Mouse (Mus musculus): Measurements from ENCODE around the gene Arl4c. TPM values are rescaled to one million over a fixed set of nuclear protein-coding genes. Genes with fewer than 3 reads are reported as not detected.

The Arl4c gene
- polyA plus RNA-seq, 1 experiment from 2014 or later: 12.1 TPM

GRCm38 (mm10) chr1:88708191-88708590, 6.2 kb upstream of the Arl4c start:
- no peak overlapping the region for H3K4me2 ChIP-seq
- no peak overlapping the region for H3K9ac ChIP-seq (ENCODE audit: low read length)
- no peak overlapping the region for H3K4me3 ChIP-seq (ENCODE audit: low read depth, low read length)
- H3K27me3 ChIP-seq (ENCODE audit: control insufficient read depth, insufficient read depth, low read length): peaks cover 2% of the 10 kb centered on the region
- no peaks in the 10 kb centered on the region for H3K36me3 ChIP-seq (ENCODE audit: control insufficient read depth, insufficient read depth, low read length)
- H3K9me3 ChIP-seq (ENCODE audit: control insufficient read depth, low read length): no peaks in the 10 kb centered on the region
- ATAC-seq (ENCODE audit: low FRiP score) (no peak), DNase-seq (ENCODE audit: low spot score, missing footprints) (no peak)
- H3K27ac ChIP-seq (ENCODE audit: low read depth, low read length): no peak overlapping the region
- WGBS: 85% methylated on average over 3 of the region's 3 CpGs
- H3K4me1 ChIP-seq (ENCODE audit: control insufficient read depth, insufficient read depth, low read length): peaks cover 3% of the 10 kb centered on the region; the same call in 1 of the 2 replicates

GRCm38 (mm10) chr1:88707536-88707935, 5.5 kb upstream of the Arl4c start:
- DNase-seq (ENCODE audit: low spot score, missing footprints): no peak
- no peak overlapping the region for H3K4me2 ChIP-seq
- no peaks in the 10 kb centered on the region for H3K36me3 ChIP-seq (ENCODE audit: control insufficient read depth, insufficient read depth, low read length)
- no peak overlapping the region for H3K4me3 ChIP-seq (ENCODE audit: low read depth, low read length)
- WGBS: 31% methylated on average over 6 of the region's 6 CpGs
- no peak for ATAC-seq (ENCODE audit: low FRiP score)
- H3K27ac ChIP-seq (ENCODE audit: low read depth, low read length): no peak overlapping the region
- no peak overlapping the region for H3K9ac ChIP-seq (ENCODE audit: low read length)
- no peaks in the 10 kb centered on the region for H3K9me3 ChIP-seq (ENCODE audit: control insufficient read depth, low read length)
- peaks cover 2% of the 10 kb centered on the region for H3K27me3 ChIP-seq (ENCODE audit: control insufficient read depth, insufficient read depth, low read length)
- H3K4me1 ChIP-seq (ENCODE audit: control insufficient read depth, insufficient read depth, low read length): peaks cover 3% of the 10 kb centered on the region; the same call in 1 of the 2 replicates

- ATAC-seq (ENCODE audit: low FRiP score): peak; percentile 66
- no peak overlapping the region for H3K27ac ChIP-seq (ENCODE audit: low read depth, low read length)
- H3K36me3 ChIP-seq (ENCODE audit: control insufficient read depth, insufficient read depth, low read length): no peaks in the 10 kb centered on the region
- H3K9ac ChIP-seq (ENCODE audit: low read length): no peak overlapping the region
- no peak overlapping the region; the same call in 1 of the 2 replicates for H3K4me2 ChIP-seq
- WGBS: 1% methylated on average over 15 of the region's 15 CpGs
- H3K27me3 ChIP-seq (ENCODE audit: control insufficient read depth, insufficient read depth, low read length): peaks cover 2% of the 10 kb centered on the region
- no peaks in the 10 kb centered on the region for H3K9me3 ChIP-seq (ENCODE audit: control insufficient read depth, low read length)
- DNase-seq (ENCODE audit: low spot score, missing footprints): peak; percentile 98
- H3K4me1 ChIP-seq (ENCODE audit: control insufficient read depth, insufficient read depth, low read length): peaks cover 7% of the 10 kb centered on the region; the same call in 1 of the 2 replicates
- H3K4me3 ChIP-seq (ENCODE audit: low read depth, low read length): no peak overlapping the region
Measured at GRCm38 (mm10) chr1:88705799-88706198, 3.8 kb upstream of the Arl4c start.

GRCm38 (mm10) chr1:88705050-88705449, 3.0 kb upstream of the Arl4c start:
- no peak overlapping the region for H3K4me3 ChIP-seq (ENCODE audit: low read depth, low read length)
- DNase-seq (ENCODE audit: low spot score, missing footprints) (peak; percentile 87), ATAC-seq (ENCODE audit: low FRiP score) (no peak)
- H3K27ac ChIP-seq (ENCODE audit: low read depth, low read length): no peak overlapping the region
- H3K9ac ChIP-seq (ENCODE audit: low read length): no peak overlapping the region
- peaks cover 7% of the 10 kb centered on the region; the same call in 1 of the 2 replicates for H3K4me1 ChIP-seq (ENCODE audit: control insufficient read depth, insufficient read depth, low read length)
- no peak overlapping the region for H3K4me2 ChIP-seq
- no peaks in the 10 kb centered on the region for H3K36me3 ChIP-seq (ENCODE audit: control insufficient read depth, insufficient read depth, low read length)
- H3K27me3 ChIP-seq (ENCODE audit: control insufficient read depth, insufficient read depth, low read length): peaks cover 2% of the 10 kb centered on the region
- 66% methylated on average over 6 of the region's 6 CpGs for WGBS
- H3K9me3 ChIP-seq (ENCODE audit: control insufficient read depth, low read length): no peaks in the 10 kb centered on the region

GRCm38 (mm10) chr1:88700961-88701861, 810 bp downstream of the Arl4c start:
- peaks cover 14% of the 10 kb centered on the region for H3K4me1 ChIP-seq (ENCODE audit: control insufficient read depth, insufficient read depth, low read length)
- H3K27ac ChIP-seq (ENCODE audit: low read depth, low read length): peak overlapping the region; percentile 92
- DNase-seq (ENCODE audit: low spot score, missing footprints): peak; percentile 98
- WGBS: under 1% methylated on average over 78 of the region's 78 CpGs
- ATAC-seq (ENCODE audit: low FRiP score): peak; percentile 54
- H3K4me3 ChIP-seq (ENCODE audit: low read depth, low read length): peak overlapping the region; percentile 92
- H3K27me3 ChIP-seq (ENCODE audit: control insufficient read depth, insufficient read depth, low read length): peaks cover 2% of the 10 kb centered on the region
- peak overlapping the region; percentile 97 for H3K9ac ChIP-seq (ENCODE audit: low read length)
- no peaks in the 10 kb centered on the region; the same call in none of the 2 replicates for H3K36me3 ChIP-seq (ENCODE audit: control insufficient read depth, insufficient read depth, low read length)
- peak overlapping the region; percentile 71 for H3K4me2 ChIP-seq
- H3K9me3 ChIP-seq (ENCODE audit: control insufficient read depth, low read length): no peaks in the 10 kb centered on the region

GRCm38 (mm10) chr1:88699856-88700791, 1.9 kb downstream of the Arl4c start:
- no peaks in the 10 kb centered on the region; the same call in none of the 2 replicates for H3K36me3 ChIP-seq (ENCODE audit: control insufficient read depth, insufficient read depth, low read length)
- peak overlapping the region; percentile 92 for H3K4me3 ChIP-seq (ENCODE audit: low read depth, low read length)
- peaks cover 14% of the 10 kb centered on the region for H3K4me1 ChIP-seq (ENCODE audit: control insufficient read depth, insufficient read depth, low read length)
- 3% methylated on average over 25 of the region's 25 CpGs for WGBS
- ATAC-seq (ENCODE audit: low FRiP score): peak; percentile 30
- peak overlapping the region; percentile 71 for H3K4me2 ChIP-seq
- H3K27me3 ChIP-seq (ENCODE audit: control insufficient read depth, insufficient read depth, low read length): peaks cover 2% of the 10 kb centered on the region; the same call in 1 of the 2 replicates
- DNase-seq (ENCODE audit: low spot score, missing footprints): peak; percentile 94
- H3K9me3 ChIP-seq (ENCODE audit: control insufficient read depth, low read length): no peaks in the 10 kb centered on the region
- H3K27ac ChIP-seq (ENCODE audit: low read depth, low read length): peak overlapping the region; percentile 92
- peak overlapping the region; percentile 97 for H3K9ac ChIP-seq (ENCODE audit: low read length)

- Histone ChIP-seq H3K9ac (ENCODE audit: low read length) (peak overlapping the region; percentile 97), H3K27me3 (ENCODE audit: control insufficient read depth, insufficient read depth, low read length) (peaks cover 2% of the 10 kb centered on the region; the same call in 1 of the 2 replicates), H3K4me2 (peak overlapping the region; percentile 71), H3K4me1 (ENCODE audit: control insufficient read depth, insufficient read depth, low read length) (peaks cover 14% of the 10 kb centered on the region), H3K9me3 (ENCODE audit: control insufficient read depth, low read length) (no peaks in the 10 kb centered on the region), H3K36me3 (ENCODE audit: control insufficient read depth, insufficient read depth, low read length) (no peaks in the 10 kb centered on the region; the same call in none of the 2 replicates), H3K27ac (ENCODE audit: low read depth, low read length) (peak overlapping the region; percentile 92; the same call in 1 of the 2 replicates), H3K4me3 (ENCODE audit: low read depth, low read length) (peak overlapping the region; percentile 92)
- 10% methylated on average over 5 of the region's 5 CpGs for WGBS
- no peak for ATAC-seq (ENCODE audit: low FRiP score)
- peak; percentile 92 for DNase-seq (ENCODE audit: low spot score, missing footprints)
Measured at GRCm38 (mm10) chr1:88699401-88699800, 2.6 kb downstream of the Arl4c start.

GRCm38 (mm10) chr1:88698926-88699325, 3.1 kb downstream of the Arl4c start:
- peak overlapping the region; percentile 97 for H3K9ac ChIP-seq (ENCODE audit: low read length)
- H3K9me3 ChIP-seq (ENCODE audit: control insufficient read depth, low read length): no peaks in the 10 kb centered on the region
- H3K27me3 ChIP-seq (ENCODE audit: control insufficient read depth, insufficient read depth, low read length): peaks cover 2% of the 10 kb centered on the region; the same call in 1 of the 2 replicates
- H3K36me3 ChIP-seq (ENCODE audit: control insufficient read depth, insufficient read depth, low read length): no peaks in the 10 kb centered on the region; the same call in none of the 2 replicates
- peaks cover 14% of the 10 kb centered on the region for H3K4me1 ChIP-seq (ENCODE audit: control insufficient read depth, insufficient read depth, low read length)
- H3K4me2 ChIP-seq: peak overlapping the region; percentile 71
- H3K4me3 ChIP-seq (ENCODE audit: low read depth, low read length): peak overlapping the region; percentile 92
- no peak for ATAC-seq (ENCODE audit: low FRiP score)
- WGBS: 4% methylated on average over 5 of the region's 5 CpGs
- peak; percentile 90 for DNase-seq (ENCODE audit: low spot score, missing footprints)
- H3K27ac ChIP-seq (ENCODE audit: low read depth, low read length): 0 out of 2 replicates have a peak overlapping the region, but pooled peaks have one; percentile 92
